Mouse (Mus musculus) lung, postnatal 25 days (tissue): ENCODE data around the gene Btbd8.
A peak's percentile ranks its signal among the peaks of the same experiment; 100 is the strongest.

Experiments used
- DNase-seq: peaks from one replicate; pipeline ENCODE4 v3.0.0; 2022; ENCODE audit warnings: low spot score

The Btbd8 gene

GRCm38 (mm10) chr5:107518602-107519001, 80.8 kb downstream of the Btbd8 start:
- no peak for DNase-seq

GRCm38 (mm10) chr5:107521386-107521785, 83.6 kb downstream of the Btbd8 start:
- no peak for DNase-seq

- DNase-seq: peak; percentile 16
Measured at GRCm38 (mm10) chr5:107521897-107522296, 84.1 kb downstream of the Btbd8 start.

- DNase-seq: no peak
Measured at GRCm38 (mm10) chr5:107524281-107524680, 86.5 kb downstream of the Btbd8 start.

- DNase-seq: no peak
Measured at GRCm38 (mm10) chr5:107528856-107529255, 91.1 kb downstream of the Btbd8 start.

GRCm38 (mm10) chr5:107533590-107533989, 95.8 kb downstream of the Btbd8 start:
- no peak for DNase-seq

- DNase-seq: no peak
Measured at GRCm38 (mm10) chr5:107534581-107534980, 96.8 kb downstream of the Btbd8 start, which contains the start of gene 1700028K03Rik. 1700028K03Rik (plus strand) TSS chr5:107534709.

- DNase-seq: no peak
Measured at GRCm38 (mm10) chr5:107541696-107542095, 103.9 kb downstream of the Btbd8 start.

GRCm38 (mm10) chr5:107545927-107546326, 108.1 kb downstream of the Btbd8 start:
- peak; percentile 16 for DNase-seq

GRCm38 (mm10) chr5:107547955-107548354, 110.2 kb downstream of the Btbd8 start:
- DNase-seq: no peak

- no peak for DNase-seq
Measured at GRCm38 (mm10) chr5:107548444-107548843, 110.6 kb downstream of the Btbd8 start.

- DNase-seq: no peak
Measured at GRCm38 (mm10) chr5:107554336-107554735, 116.5 kb downstream of the Btbd8 start.

- no peak for DNase-seq
Measured at GRCm38 (mm10) chr5:107556969-107557368, 119.2 kb downstream of the Btbd8 start.
